Mouse (Mus musculus): ENCODE measurements around the gene Prkaca.

- TF ChIP-seq POLR2A (IDR thresholded peaks at IDR 0.05; ENCODE audit: control insufficient read depth in 1 of 2, insufficient read depth in 1 of 2, low read depth in 1 of 2, low read length in 2 of 2, poor library complexity in 1 of 2) (no peak), CTCF (IDR thresholded peaks at IDR 0.05 in 2 of 3, conservative IDR thresholded peaks at IDR 0.05 in 1 of 3; ENCODE audit: control insufficient read depth in 1 of 3, insufficient read depth in 1 of 3, low read depth in 2 of 3, low read length in 3 of 3, poor library complexity in 1 of 3, severe bottlenecking in 1 of 3) (no peak), TCF12 (IDR thresholded peaks at IDR 0.05; ENCODE audit: low read depth, low read length) (no peak), JUND (IDR thresholded peaks at IDR 0.05; ENCODE audit: low read depth, low read length) (no peak), GABPA (IDR thresholded peaks at IDR 0.05; ENCODE audit: low read depth, low read length) (no peak), EP300 (IDR thresholded peaks at IDR 0.05; ENCODE audit: low read depth in 1 of 2, low read length in 2 of 2) (no peak), MYC (IDR thresholded peaks at IDR 0.05; ENCODE audit: low read depth, low read length) (no peak)
Observed at GRCm38 (mm10) chr8:83974521-83974920, 1.7 kb downstream of the Prkaca start.

Measured in MEL (cell line).